Mouse (Mus musculus): Measurements from ENCODE around the gene Lpcat3. TPM values are rescaled to one million over a fixed set of nuclear protein-coding genes. Genes with fewer than 3 reads are reported as not detected.
"Not testable (repeated sequence)": the region's sequence is repeated elsewhere in the genome, so short reads cannot be mapped to it uniquely, and the experiment has no call there.

Lpcat3 gene
- polyA plus RNA-seq, 1 experiment from 2014 or later, result 38.5 TPM

GRCm38 (mm10) chr6:124683591-124684417, 21.0 kb downstream of the Lpcat3 start:
- no peaks in the 10 kb centered on the region for H3K4me1 ChIP-seq (replicated peaks)
- no peak for ATAC-seq (ENCODE audit: low FRiP score)
- 91% methylated on average over 14 of the region's 14 CpGs for WGBS

GRCm38 (mm10) chr6:124685606-124686386, 23.0 kb downstream of the Lpcat3 start:
- WGBS, result 88% methylated on average over 12 of the region's 12 CpGs
- no peaks in the 10 kb centered on the region for H3K27me3 ChIP-seq
- no peak overlapping the region for H3K4me2 ChIP-seq
- H3K9ac ChIP-seq, result no peak overlapping the region
- H3K4me1 ChIP-seq (replicated peaks), result no peaks in the 10 kb centered on the region
- H3K36me3 ChIP-seq, result 0 out of 2 replicates have a peak, but pooled peaks cover 3% of the 10 kb centered on the region
- H3K27ac ChIP-seq, result no peak overlapping the region
- no peaks in the 10 kb centered on the region for H3K9me3 ChIP-seq
- no peak overlapping the region for H3K4me3 ChIP-seq
- no peak for ATAC-seq (ENCODE audit: low FRiP score)

More at GRCm38 (mm10) chr6:124683591-124684417, 21.0 kb downstream of the Lpcat3 start:
- H3K4me3 ChIP-seq, result no peak overlapping the region
- H3K4me2 ChIP-seq, result no peak overlapping the region
- H3K27me3 ChIP-seq, result no peaks in the 10 kb centered on the region
- no peaks in the 10 kb centered on the region for H3K9me3 ChIP-seq
- H3K9ac ChIP-seq, result no peak overlapping the region
- no peak overlapping the region for H3K27ac ChIP-seq
- 0 out of 2 replicates have a peak, but pooled peaks cover 3% of the 10 kb centered on the region for H3K36me3 ChIP-seq

DNA sequence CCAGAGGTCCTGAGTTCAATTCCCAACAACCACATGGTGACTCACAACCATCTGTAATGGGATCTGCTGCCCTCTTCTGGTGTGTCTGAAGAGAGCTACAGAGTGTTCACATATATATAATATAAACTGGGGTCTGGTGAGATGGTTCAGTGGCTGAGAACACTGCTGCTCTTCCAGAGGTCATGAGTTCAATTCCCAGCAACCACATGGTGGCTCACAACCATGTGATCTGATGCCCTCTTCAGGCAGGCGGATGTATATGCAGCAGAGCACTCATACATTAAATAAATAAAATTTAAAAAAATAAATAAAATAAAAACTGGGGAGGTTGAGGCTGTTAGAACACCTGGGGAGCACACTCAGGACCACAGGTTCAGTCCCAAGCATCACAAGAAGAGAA, 23.8 kb downstream of the Lpcat3 start:
- not testable (repeated sequence) for H3K4me1 ChIP-seq (replicated peaks); H3K4me2 ChIP-seq; ATAC-seq (ENCODE audit: low FRiP score); H3K9me3 ChIP-seq; H3K27me3 ChIP-seq; H3K27ac ChIP-seq; H3K9ac ChIP-seq; H3K36me3 ChIP-seq; H3K4me3 ChIP-seq
- WGBS, result 93% methylated on average over 1 of the region's 1 CpGs

DNA sequence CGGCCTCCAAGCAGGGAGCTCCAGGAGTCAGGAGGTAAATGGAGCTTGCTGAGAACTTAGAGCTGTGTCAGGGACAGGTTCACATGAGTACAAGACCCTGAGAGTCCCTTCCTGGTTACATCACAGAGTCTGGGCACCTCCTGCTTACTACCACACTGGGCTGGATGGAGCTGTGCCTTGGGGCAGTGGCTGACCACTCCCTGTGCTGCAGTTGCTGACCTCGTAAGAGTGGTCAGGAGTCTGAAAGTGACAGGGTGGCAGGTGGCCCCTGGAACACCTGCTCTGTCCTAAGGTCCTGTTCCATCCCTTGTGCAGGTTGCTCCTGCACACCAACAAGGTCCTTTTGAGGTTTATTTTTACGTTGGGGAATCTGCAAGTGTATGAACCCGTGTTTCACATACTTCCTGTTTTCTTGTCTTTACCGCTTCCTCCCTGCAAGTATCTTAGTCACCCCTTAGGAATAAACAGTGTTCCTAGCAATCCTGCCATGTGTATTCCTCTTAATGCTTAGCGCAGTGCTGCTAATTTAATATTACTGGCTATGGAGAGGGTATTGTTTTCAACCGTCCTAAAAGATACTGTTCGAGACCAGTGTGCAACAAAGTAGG, 25.4 kb downstream of the Lpcat3 start:
- H3K27me3 ChIP-seq, result no peaks in the 10 kb centered on the region
- H3K4me1 ChIP-seq (replicated peaks), result no peaks in the 10 kb centered on the region
- H3K4me3 ChIP-seq, result no peak overlapping the region
- H3K27ac ChIP-seq, result no peak overlapping the region
- no peak overlapping the region for H3K4me2 ChIP-seq
- no peak overlapping the region for H3K9ac ChIP-seq
- H3K36me3 ChIP-seq, result 0 out of 2 replicates have a peak, but pooled peaks cover 3% of the 10 kb centered on the region
- ATAC-seq (ENCODE audit: low FRiP score), result no peak
- no peaks in the 10 kb centered on the region for H3K9me3 ChIP-seq
- 91% methylated on average over 8 of the region's 8 CpGs for WGBS

DNA sequence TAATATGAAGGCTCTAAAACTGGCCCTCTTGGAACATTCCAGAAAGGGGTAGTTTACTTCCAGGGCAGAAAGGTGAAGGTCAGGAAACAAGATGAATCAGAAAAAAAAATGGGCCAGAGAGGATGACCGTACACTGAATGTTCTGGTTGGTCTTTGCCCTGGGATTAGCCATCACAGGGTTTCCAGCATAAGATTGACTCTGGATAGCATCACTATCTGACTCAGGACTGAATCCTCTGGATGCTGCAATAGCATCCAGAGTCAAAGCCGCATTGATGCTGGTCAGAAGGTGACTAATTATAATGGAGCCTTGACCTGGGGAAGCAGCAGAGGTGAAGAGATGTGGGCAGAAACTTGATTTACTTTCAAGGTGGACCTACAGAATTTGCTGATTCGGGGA, 26.2 kb downstream of the Lpcat3 start:
- peaks cover 2% of the 10 kb centered on the region; the same call in 1 of the 2 replicates for H3K4me1 ChIP-seq (replicated peaks)
- 0 out of 2 replicates have a peak, but pooled peaks cover 3% of the 10 kb centered on the region for H3K36me3 ChIP-seq
- H3K9ac ChIP-seq, result no peak overlapping the region
- no peaks in the 10 kb centered on the region for H3K27me3 ChIP-seq
- H3K9me3 ChIP-seq, result no peaks in the 10 kb centered on the region
- WGBS, result 90% methylated on average over 3 of the region's 3 CpGs
- H3K4me3 ChIP-seq, result no peak overlapping the region
- ATAC-seq (ENCODE audit: low FRiP score), result no peak
- no peak overlapping the region for H3K27ac ChIP-seq
- H3K4me2 ChIP-seq, result no peak overlapping the region

GRCm38 (mm10) chr6:124690517-124690916, 27.7 kb downstream of the Lpcat3 start:
- no peak for ATAC-seq (ENCODE audit: low FRiP score)
- Histone ChIP-seq H3K27me3 (no peaks in the 10 kb centered on the region), H3K9ac (no peak overlapping the region), H3K27ac (no peak overlapping the region), H3K9me3 (no peaks in the 10 kb centered on the region), H3K4me3 (no peak overlapping the region), H3K36me3 (0 out of 2 replicates have a peak, but pooled peaks cover 3% of the 10 kb centered on the region), H3K4me1 (replicated peaks) (peaks cover 11% of the 10 kb centered on the region; the same call in 1 of the 2 replicates), H3K4me2 (no peak overlapping the region)
- WGBS, result 92% methylated on average over 3 of the region's 3 CpGs

- 80% methylated on average over 15 of the region's 15 CpGs for WGBS
- no peaks in the 10 kb centered on the region for H3K9me3 ChIP-seq
- H3K27me3 ChIP-seq, result no peaks in the 10 kb centered on the region
- peaks cover 11% of the 10 kb centered on the region; the same call in 1 of the 2 replicates for H3K4me1 ChIP-seq (replicated peaks)
- H3K9ac ChIP-seq, result no peak overlapping the region
- ATAC-seq (ENCODE audit: low FRiP score), result no peak
- H3K36me3 ChIP-seq, result no peaks in the 10 kb centered on the region; the same call in 1 of the 2 replicates
- H3K4me3 ChIP-seq, result no peak overlapping the region
- no peak overlapping the region for H3K4me2 ChIP-seq
- peak overlapping the region; percentile 68; the same call in 1 of the 2 replicates for H3K27ac ChIP-seq
These were observed 30.6 kb downstream of the Lpcat3 start for GRCm38 (mm10) chr6:124693243-124693981.

DNA sequence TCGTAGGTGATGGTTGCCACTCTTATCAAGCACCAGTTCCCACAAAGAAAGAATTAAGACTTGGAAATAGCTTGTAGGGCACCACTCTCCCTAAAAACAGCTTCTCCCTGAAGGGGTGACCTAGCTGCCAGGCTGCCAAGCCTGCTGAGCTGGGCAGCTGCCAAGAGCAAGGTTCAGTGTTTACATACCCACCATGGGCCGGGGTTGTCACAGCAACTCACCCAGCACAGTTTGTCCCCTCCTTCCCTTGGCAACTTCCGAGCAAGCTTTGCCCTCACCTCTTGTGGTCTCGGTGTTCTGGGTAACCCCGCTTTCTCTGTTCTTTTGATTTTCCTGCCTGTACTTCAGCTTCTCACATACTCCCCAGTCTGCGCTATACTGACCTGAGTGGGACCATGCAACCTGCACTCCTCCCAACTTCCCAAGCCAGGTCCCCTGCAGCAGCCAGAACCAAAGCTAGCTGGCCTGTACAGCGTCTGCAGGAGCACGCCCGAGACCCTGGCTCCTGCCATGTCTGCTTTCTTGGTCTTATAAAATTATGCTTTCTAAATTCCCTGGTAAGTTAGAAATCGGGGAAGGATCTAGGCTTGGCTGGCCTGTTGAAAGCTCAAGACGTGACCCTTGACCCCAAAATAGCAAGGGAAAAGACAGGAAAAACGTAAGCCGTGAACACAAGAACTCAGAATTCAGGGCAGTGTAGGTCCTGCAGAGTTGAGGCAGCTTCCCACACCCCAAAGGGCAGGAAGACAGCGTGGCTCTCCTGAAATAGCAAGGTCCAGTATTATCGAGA, 31.5 kb downstream of the Lpcat3 start:
- Histone ChIP-seq H3K4me2 (no peak overlapping the region), H3K27ac (peak overlapping the region; percentile 68), H3K9me3 (no peaks in the 10 kb centered on the region), H3K9ac (0 out of 2 replicates have a peak overlapping the region, but pooled peaks have one; percentile 6), H3K27me3 (no peaks in the 10 kb centered on the region), H3K4me1 (replicated peaks) (peaks cover 11% of the 10 kb centered on the region; the same call in 1 of the 2 replicates), H3K4me3 (no peak overlapping the region), H3K36me3 (peaks cover 9% of the 10 kb centered on the region)
- 80% methylated on average over 15 of the region's 15 CpGs for WGBS
- peak; percentile 70 for ATAC-seq (ENCODE audit: low FRiP score)

DNA sequence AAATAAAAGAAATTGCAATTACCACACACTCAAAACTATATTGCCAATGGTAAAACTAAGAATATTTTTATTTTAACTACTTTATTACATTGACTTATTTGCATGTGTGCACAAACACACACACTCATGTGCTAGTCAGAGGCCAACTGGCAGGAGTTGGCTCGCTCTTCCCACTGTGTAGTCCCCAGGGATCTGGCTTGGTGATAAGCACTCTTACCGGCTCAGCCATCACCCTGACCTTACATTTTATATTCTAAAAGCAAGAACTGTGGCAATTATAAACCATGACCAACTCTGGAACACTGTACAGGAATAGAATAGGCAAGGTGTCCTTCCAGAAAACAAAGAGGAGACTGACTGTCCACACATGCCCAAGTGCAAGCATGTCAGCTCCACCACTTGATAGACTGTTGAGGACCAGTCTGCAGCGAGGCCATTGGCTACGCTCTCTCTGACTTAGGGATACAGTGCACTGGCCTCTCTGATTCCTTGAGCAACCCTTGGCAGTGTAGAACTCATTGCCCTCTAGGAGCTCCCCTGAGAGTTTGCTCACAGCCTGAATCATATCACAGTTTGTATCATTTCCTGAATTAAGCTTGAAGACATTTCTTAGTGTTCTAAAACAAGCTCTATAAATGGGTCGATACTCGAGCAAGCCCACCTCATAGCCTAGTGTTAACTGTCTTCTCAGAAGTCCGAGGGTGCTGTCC, 33.8 kb downstream of the Lpcat3 start:
- peaks cover 30% of the 10 kb centered on the region for H3K36me3 ChIP-seq
- H3K27ac ChIP-seq, result no peak overlapping the region
- ATAC-seq (ENCODE audit: low FRiP score), result no peak
- H3K4me2 ChIP-seq, result no peak overlapping the region
- H3K9me3 ChIP-seq, result no peaks in the 10 kb centered on the region
- WGBS, result 91% methylated on average over 7 of the region's 7 CpGs
- H3K27me3 ChIP-seq, result no peaks in the 10 kb centered on the region
- no peak overlapping the region for H3K9ac ChIP-seq
- no peak overlapping the region for H3K4me3 ChIP-seq
- H3K4me1 ChIP-seq (replicated peaks), result peaks cover 11% of the 10 kb centered on the region; the same call in 1 of the 2 replicates

DNA sequence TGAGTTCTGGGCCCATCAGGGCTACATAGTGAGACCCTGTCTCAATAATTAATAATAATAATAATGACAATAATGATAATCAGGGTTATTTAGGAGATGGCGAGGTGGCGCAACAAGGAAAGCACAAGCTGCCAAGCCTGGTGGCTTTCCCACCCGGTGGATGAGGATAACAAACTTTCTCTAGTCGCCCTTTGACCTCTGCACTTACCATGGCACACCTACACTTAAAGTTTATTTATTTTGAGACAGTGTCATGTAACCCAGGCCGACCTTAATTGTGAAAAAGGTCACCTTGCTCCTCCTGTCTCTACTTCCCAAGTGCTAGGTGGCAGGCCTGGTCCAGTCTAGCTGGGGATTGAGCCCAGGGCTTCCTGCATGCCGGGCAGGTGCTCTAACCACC, 35.9 kb downstream of the Lpcat3 start:
- Histone ChIP-seq H3K4me1 (replicated peaks) (peaks cover 11% of the 10 kb centered on the region; the same call in 1 of the 2 replicates), H3K9me3 (no peaks in the 10 kb centered on the region), H3K27me3 (no peaks in the 10 kb centered on the region), H3K36me3 (peaks cover 49% of the 10 kb centered on the region), H3K4me2 (no peak overlapping the region), H3K4me3 (no peak overlapping the region), H3K27ac (no peak overlapping the region), H3K9ac (no peak overlapping the region)
- 89% methylated on average over 6 of the region's 6 CpGs for WGBS
- ATAC-seq (ENCODE audit: low FRiP score), result no peak

Data from hindbrain, embryonic 13.5 days (tissue).